8 mouse cellular contexts compared by ENCODE assay signal in the genomic region with DNA sequence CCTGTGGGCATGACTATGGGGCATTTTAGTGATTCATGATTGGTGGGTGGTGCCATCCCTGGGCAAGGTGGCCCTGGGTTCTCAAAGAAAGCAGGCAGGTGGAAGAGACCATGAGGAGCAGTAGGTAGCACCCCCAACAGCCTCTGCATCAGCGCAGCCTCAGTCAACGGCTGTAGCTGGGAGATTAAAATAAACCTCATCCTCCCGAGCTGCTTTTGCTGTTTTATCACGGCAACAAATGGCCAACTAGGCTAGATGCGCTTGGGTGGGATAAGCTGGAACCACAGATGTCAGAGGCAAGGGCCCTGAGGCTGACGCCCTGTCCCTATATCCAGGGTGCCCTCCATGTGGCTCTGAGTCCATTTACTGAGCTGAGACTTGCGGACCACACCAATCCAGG. TPM values are rescaled to one million over a fixed set of nuclear protein-coding genes. Genes with fewer than 3 reads are reported as not detected.
DNase-seq lines count a peak whose midpoint lies in the region; ATAC-seq and TF ChIP-seq lines count a peak whose summit lies in the region.

No protein-coding gene starts in this region.

- TF ChIP-seq CTCF in heart, postnatal 0 days (IDR thresholded peaks at IDR 0.05; ENCODE audit: low read depth) = no peak

- H3K9me3 ChIP-seq in heart, postnatal 0 days (replicated peaks; ENCODE audit: control insufficient read depth, low read length) = no peaks in the 10 kb centered on the region
- H3K9me3 ChIP-seq in embryonic facial prominence, embryonic 13.5 days = no peaks in the 10 kb centered on the region
- H3K9me3 ChIP-seq in intestine, embryonic 15.5 days = no peaks in the 10 kb centered on the region
- H3K9me3 ChIP-seq in midbrain, embryonic 15.5 days = no peaks in the 10 kb centered on the region

- H3K4me1 ChIP-seq in heart, postnatal 0 days (ENCODE audit: control insufficient read depth, insufficient read depth) = peaks cover 22% of the 10 kb centered on the region
- H3K4me1 ChIP-seq in embryonic facial prominence, embryonic 13.5 days = peaks cover 41% of the 10 kb centered on the region
- peaks cover 37% of the 10 kb centered on the region for H3K4me1 ChIP-seq in intestine, embryonic 15.5 days (replicated peaks)
- peaks cover 37% of the 10 kb centered on the region for H3K4me1 ChIP-seq in midbrain, embryonic 15.5 days

- 63% methylated on average over 7 of the region's 7 CpGs for WGBS in heart, postnatal 0 days
- 77% methylated on average over 7 of the region's 7 CpGs for WGBS in embryonic facial prominence, embryonic 13.5 days
- WGBS in intestine, embryonic 15.5 days = 72% methylated on average over 7 of the region's 7 CpGs
- WGBS in midbrain, embryonic 15.5 days = 49% methylated on average over 7 of the region's 7 CpGs

- H3K36me3 ChIP-seq in heart, postnatal 0 days (replicated peaks; ENCODE audit: control insufficient read depth, insufficient read depth, low read length) = peaks cover 30% of the 10 kb centered on the region
- peaks cover 54% of the 10 kb centered on the region for H3K36me3 ChIP-seq in embryonic facial prominence, embryonic 13.5 days
- H3K36me3 ChIP-seq in intestine, embryonic 15.5 days = peaks cover 25% of the 10 kb centered on the region
- peaks cover 31% of the 10 kb centered on the region for H3K36me3 ChIP-seq in midbrain, embryonic 15.5 days (replicated peaks)

- no peak overlapping the region for H3K9ac ChIP-seq in heart, postnatal 0 days (replicated peaks; ENCODE audit: low read depth, low read length)
- peak overlapping the region; percentile 98 for H3K9ac ChIP-seq in embryonic facial prominence, embryonic 13.5 days
- peak overlapping the region; percentile 88; the same call in 1 of the 2 replicates for H3K9ac ChIP-seq in intestine, embryonic 15.5 days
- peak overlapping the region; percentile 99 for H3K9ac ChIP-seq in midbrain, embryonic 15.5 days

- no peak for ATAC-seq in heart, postnatal 0 days (ENCODE audit: insufficient read depth, low read depth)
- no peak for ATAC-seq in embryonic facial prominence, embryonic 13.5 days (ENCODE audit: insufficient number of reproducible peaks, insufficient read depth, low FRiP score, low TSS enrichment, low read depth)
- no peak for ATAC-seq in intestine, embryonic 15.5 days
- ATAC-seq in midbrain, embryonic 15.5 days (replicated peaks) = no peak
- no peak for ATAC-seq in cerebellum, adult (ENCODE audit: insufficient number of reproducible peaks, low FRiP score, low TSS enrichment)

- TF ChIP-seq EP300 in heart, postnatal 0 days (IDR thresholded peaks at IDR 0.05; ENCODE audit: low read depth) = no peak

- no peak for DNase-seq in heart, postnatal 0 days (ENCODE audit: low spot score)
- DNase-seq in heart, adult 9 months (ENCODE audit: low spot score in 2 of 2) = no peak
- DNase-seq in natural killer cell, adult 2 months (ENCODE audit: low spot score in 2 of 2) = no peak
- no peak for DNase-seq in frontal cortex, postnatal 10 days (ENCODE audit: low spot score in 2 of 2)

- H3K4me3 ChIP-seq in heart, postnatal 0 days (ENCODE audit: low read depth, low read length) = no peak overlapping the region; the same call in 1 of the 2 replicates
- peak overlapping the region; percentile 91 for H3K4me3 ChIP-seq in embryonic facial prominence, embryonic 13.5 days
- peak overlapping the region; percentile 89 for H3K4me3 ChIP-seq in intestine, embryonic 15.5 days (replicated peaks)
- H3K4me3 ChIP-seq in midbrain, embryonic 15.5 days = peak overlapping the region; percentile 95

- no peaks in the 10 kb centered on the region for H3K27me3 ChIP-seq in heart, postnatal 0 days (ENCODE audit: control insufficient read depth, insufficient read depth, low read length)
- no peaks in the 10 kb centered on the region for H3K27me3 ChIP-seq in embryonic facial prominence, embryonic 13.5 days
- H3K27me3 ChIP-seq in intestine, embryonic 15.5 days (replicated peaks) = no peaks in the 10 kb centered on the region
- no peaks in the 10 kb centered on the region for H3K27me3 ChIP-seq in midbrain, embryonic 15.5 days (replicated peaks)

- no peak overlapping the region for H3K27ac ChIP-seq in heart, postnatal 0 days (ENCODE audit: low read depth)
- peak overlapping the region; percentile 92 for H3K27ac ChIP-seq in embryonic facial prominence, embryonic 13.5 days
- H3K27ac ChIP-seq in intestine, embryonic 15.5 days = no peak overlapping the region
- H3K27ac ChIP-seq in midbrain, embryonic 15.5 days = peak overlapping the region; percentile 96

- peak overlapping the region; percentile 94; the same call in 1 of the 2 replicates for H3K4me2 ChIP-seq in heart, postnatal 0 days (ENCODE audit: low read depth, low read length)
- H3K4me2 ChIP-seq in embryonic facial prominence, embryonic 13.5 days = peak overlapping the region; percentile 92
- peak overlapping the region; percentile 85 for H3K4me2 ChIP-seq in intestine, embryonic 15.5 days (replicated peaks)
- H3K4me2 ChIP-seq in midbrain, embryonic 15.5 days = peak overlapping the region; percentile 69

RNA-seq across cellular contexts. Expression of a gene that starts 2.8 kb away (rescaled TPM):
- 20.0 and 26.4 TPM in 2 replicates for total RNA-seq in heart, postnatal 0 days (2014; rRNA removed; ENCODE audit: low replicate concordance)
- polyA plus RNA-seq in heart, postnatal 0 days (2015; fragmentation: Nextera tagmentation; extraction: Ambion mirVana) = 2.2 and 2.9 TPM in 2 replicates
- polyA plus RNA-seq in embryonic facial prominence, embryonic 13.5 days (2015; fragmentation: Nextera tagmentation; extraction: Ambion mirVana) = 8.9 and 10.4 TPM in 2 replicates
- 5.5 and 6.9 TPM in 2 replicates for polyA plus RNA-seq in intestine, embryonic 15.5 days (2015; fragmentation: Nextera tagmentation; extraction: Ambion mirVana)
- polyA plus RNA-seq in midbrain, embryonic 15.5 days (2015; fragmentation: Nextera tagmentation; extraction: Ambion mirVana) = 18.3 and 18.8 TPM in 2 replicates

RNA-seq across cellular contexts. Expression of a gene that starts 14.6 kb away (rescaled TPM):
- total RNA-seq in heart, postnatal 0 days (2014; rRNA removed; ENCODE audit: low replicate concordance) = 35.1 and 35.3 TPM in 2 replicates
- polyA plus RNA-seq in heart, postnatal 0 days (2015; fragmentation: Nextera tagmentation; extraction: Ambion mirVana) = 75.6 and 78.0 TPM in 2 replicates
- 263 and 297 TPM in 2 replicates for polyA plus RNA-seq in embryonic facial prominence, embryonic 13.5 days (2015; fragmentation: Nextera tagmentation; extraction: Ambion mirVana)
- polyA plus RNA-seq in intestine, embryonic 15.5 days (2015; fragmentation: Nextera tagmentation; extraction: Ambion mirVana) = 180 and 201 TPM in 2 replicates
- 227 and 250 TPM in 2 replicates for polyA plus RNA-seq in midbrain, embryonic 15.5 days (2015; fragmentation: Nextera tagmentation; extraction: Ambion mirVana)

RNA-seq across cellular contexts. Expression of a gene that starts 21.9 kb away (rescaled TPM):
- total RNA-seq in heart, postnatal 0 days (2014; rRNA removed; ENCODE audit: low replicate concordance) = 1,589 and 2,020 TPM in 2 replicates
- polyA plus RNA-seq in heart, postnatal 0 days (2015; fragmentation: Nextera tagmentation; extraction: Ambion mirVana) = 3,128 and 3,343 TPM in 2 replicates
- polyA plus RNA-seq in embryonic facial prominence, embryonic 13.5 days (2015; fragmentation: Nextera tagmentation; extraction: Ambion mirVana) = 447 and 479 TPM in 2 replicates
- polyA plus RNA-seq in intestine, embryonic 15.5 days (2015; fragmentation: Nextera tagmentation; extraction: Ambion mirVana) = 890 and 1,161 TPM in 2 replicates
- 581 and 629 TPM in 2 replicates for polyA plus RNA-seq in midbrain, embryonic 15.5 days (2015; fragmentation: Nextera tagmentation; extraction: Ambion mirVana)

RNA-seq across cellular contexts. Expression of a gene that starts 28.4 kb away (rescaled TPM):
- 1.7 TPM in 1 of 2 replicates, not detected in the other for total RNA-seq in heart, postnatal 0 days (2014; rRNA removed; ENCODE audit: low replicate concordance)
- polyA plus RNA-seq in heart, postnatal 0 days (2015; fragmentation: Nextera tagmentation; extraction: Ambion mirVana) = 0.05 TPM in 2 replicates
- polyA plus RNA-seq in embryonic facial prominence, embryonic 13.5 days (2015; fragmentation: Nextera tagmentation; extraction: Ambion mirVana) = 1.8 and 2.6 TPM in 2 replicates
- polyA plus RNA-seq in intestine, embryonic 15.5 days (2015; fragmentation: Nextera tagmentation; extraction: Ambion mirVana) = 0.32 and 0.63 TPM in 2 replicates
- polyA plus RNA-seq in midbrain, embryonic 15.5 days (2015; fragmentation: Nextera tagmentation; extraction: Ambion mirVana) = 6.2 TPM in 2 replicates

RNA-seq across cellular contexts. Expression of a gene that starts 36.5 kb away (rescaled TPM):
- 18.5 and 34.6 TPM in 2 replicates for total RNA-seq in heart, postnatal 0 days (2014; rRNA removed; ENCODE audit: low replicate concordance)
- 12.6 and 14.6 TPM in 2 replicates for polyA plus RNA-seq in heart, postnatal 0 days (2015; fragmentation: Nextera tagmentation; extraction: Ambion mirVana)
- 3.2 and 4.3 TPM in 2 replicates for polyA plus RNA-seq in embryonic facial prominence, embryonic 13.5 days (2015; fragmentation: Nextera tagmentation; extraction: Ambion mirVana)
- 19.3 and 20.4 TPM in 2 replicates for polyA plus RNA-seq in intestine, embryonic 15.5 days (2015; fragmentation: Nextera tagmentation; extraction: Ambion mirVana)
- 0.67 and 0.79 TPM in 2 replicates for polyA plus RNA-seq in midbrain, embryonic 15.5 days (2015; fragmentation: Nextera tagmentation; extraction: Ambion mirVana)

Comparison
In these comparisons a context has a peak if more than half of its experiments do, and no peak if none do; other contexts are left out.
1. H3K27ac ChIP-seq: peak in embryonic facial prominence, embryonic 13.5 days (single experiment) and midbrain, embryonic 15.5 days (single experiment); none in heart, postnatal 0 days (single experiment) and intestine, embryonic 15.5 days (single experiment).
2. Peak in every context shown above with its lines, with median percentiles within 50 percentile points of each other: H3K4me2 ChIP-seq.